Mouse (Mus musculus) kidney, adult 2 months (tissue): ENCODE results near the gene Ube2g1. TPM values are rescaled to one million over a fixed set of nuclear protein-coding genes. Genes with fewer than 3 reads are reported as not detected.

Experiments used
- DNase-seq: peaks from one replicate; pipeline ENCODE4 v3.0.0; 2021
- H3K27ac ChIP-seq: fragments of 200-500 bp; 2 replicates; pipeline ENCODE4 v1.5.1; 2012; ENCODE audit warnings: low read depth, low read length, control low read depth, inconsistent platforms; ENCODE audit not compliant: insufficient read depth
- H3K27me3 ChIP-seq: fragments of 200-500 bp; replicated peaks from 2 replicates; pipeline ENCODE4 v1.6.1; 2012; ENCODE audit warnings: mild to moderate bottlenecking, moderate library complexity, low read length, inconsistent platforms; ENCODE audit not compliant: control insufficient read depth, insufficient read depth
- H3K36me3 ChIP-seq: fragments of 200-500 bp; 2 replicates; pipeline ENCODE4 v1.6.1; 2012; ENCODE audit warnings: mild to moderate bottlenecking, moderate library complexity, low read length, inconsistent platforms; ENCODE audit not compliant: control insufficient read depth, insufficient read depth
- H3K4me1 ChIP-seq: fragments of 200-500 bp; 2 replicates; pipeline ENCODE4 v1.6.1; 2011; ENCODE audit warnings: low read length; ENCODE audit not compliant: control insufficient read depth, insufficient read depth
- H3K4me3 ChIP-seq: fragments of 200-500 bp; 2 replicates; pipeline ENCODE4 v1.5.1; 2011; ENCODE audit warnings: mild to moderate bottlenecking, low read depth, low read length, control low read depth; ENCODE audit not compliant: insufficient read depth
- CTCF ChIP-seq: fragments of 200-500 bp; conservative IDR thresholded peaks from 2 replicates; pipeline ENCODE4 v1.5.1; 2011; ENCODE audit warnings: low read depth, mild to moderate bottlenecking, control low read depth, low read length, moderate library complexity, mixed read lengths; ENCODE audit not compliant: insufficient read depth, insufficient read length
- POLR2A ChIP-seq: fragments of 200-500 bp; IDR thresholded peaks from one replicate; pipeline ENCODE4 v1.6.1; 2011; ENCODE audit warnings: low read depth, low read length, control low read depth
- WGBS: fragments of 180-500 bp; shearing (Covaris S2); methylation state at CpG from one replicate; pipeline ENCODE4 v1.1.7; 2018; 5-methylcytosine and 5-hydroxymethylcytosine counted together
- polyA plus RNA-seq: library from polyadenylated mRNA; depleted of rRNA; stranded (reverse); fragments of >200 nt; gene quantifications from 2 replicates; pipeline ENCODE4 v1.2.3, GENCODE M21; 2012; rRNA removed

Ube2g1 gene
- polyA plus RNA-seq, 1 experiment = 8.9 TPM

- H3K27ac ChIP-seq = no peak overlapping the region
- H3K4me1 ChIP-seq = no peaks in the 10 kb centered on the region
- no peak overlapping the region for H3K4me3 ChIP-seq
- TF ChIP-seq POLR2A = no peak
- TF ChIP-seq CTCF = peak; percentile 25; the same call in 1 of the 2 replicates
- peaks cover 2% of the 10 kb centered on the region; the same call in 1 of the 2 replicates for H3K36me3 ChIP-seq
- no peaks in the 10 kb centered on the region for H3K27me3 ChIP-seq
- peak; percentile 19 for DNase-seq
Measured at GRCm38 (mm10) chr11:72723871-72724270, 116.8 kb downstream of the Ube2g1 start.

GRCm38 (mm10) chr11:72726023-72726422 is 118.9 kb downstream of the Ube2g1 start:
- Histone ChIP-seq H3K4me1 (no peaks in the 10 kb centered on the region), H3K27ac (no peak overlapping the region), H3K27me3 (no peaks in the 10 kb centered on the region), H3K4me3 (no peak overlapping the region), H3K36me3 (peaks cover 10% of the 10 kb centered on the region)
- TF ChIP-seq CTCF (peak; percentile 39), POLR2A (no peak)
- peak; percentile 20 for DNase-seq

GRCm38 (mm10) chr11:72733736-72734135 is 126.7 kb downstream of the Ube2g1 start:
- TF ChIP-seq CTCF (no peak), POLR2A (no peak)
- no peak for DNase-seq
- H3K27me3 ChIP-seq = no peaks in the 10 kb centered on the region
- no peak overlapping the region for H3K4me3 ChIP-seq
- 80% methylated on average over 3 of the region's 3 CpGs for WGBS
- peaks cover 11% of the 10 kb centered on the region for H3K36me3 ChIP-seq
- no peaks in the 10 kb centered on the region for H3K4me1 ChIP-seq
- no peak overlapping the region for H3K27ac ChIP-seq

- no peak overlapping the region for H3K27ac ChIP-seq
- H3K4me1 ChIP-seq = no peaks in the 10 kb centered on the region
- no peaks in the 10 kb centered on the region for H3K27me3 ChIP-seq
- DNase-seq = peak; percentile 34
- no peak overlapping the region for H3K4me3 ChIP-seq
- WGBS = 66% methylated on average over 4 of the region's 4 CpGs
- H3K36me3 ChIP-seq = peaks cover 6% of the 10 kb centered on the region; the same call in 1 of the 2 replicates
- no peak for TF ChIP-seq POLR2A
- no peak for TF ChIP-seq CTCF
Measured at GRCm38 (mm10) chr11:72734840-72735518, 127.9 kb downstream of the Ube2g1 start.

- no peak for TF ChIP-seq CTCF
- no peak for TF ChIP-seq POLR2A
Measured at GRCm38 (mm10) chr11:72735519-72735860, 128.4 kb downstream of the Ube2g1 start.

More at GRCm38 (mm10) chr11:72735519-72735860, 128.4 kb downstream of the Ube2g1 start:
- H3K27ac ChIP-seq = no peak overlapping the region
- WGBS = 88% methylated on average over 2 of the region's 2 CpGs
- H3K4me1 ChIP-seq = no peaks in the 10 kb centered on the region
- H3K4me3 ChIP-seq = no peak overlapping the region
- peaks cover 6% of the 10 kb centered on the region; the same call in 1 of the 2 replicates for H3K36me3 ChIP-seq
- DNase-seq = no peak
- H3K27me3 ChIP-seq = no peaks in the 10 kb centered on the region

Other genes starting within 250 kb of the Ube2g1 start
- gene Tekt1, start 244.8 kb upstream of the Ube2g1 start, polyA plus RNA-seq = 0.13 TPM in 1 of 2 replicates, not detected in the other
- 20.3 and 22.1 TPM in 2 replicates for gene Smtnl2, start 195.6 kb upstream of the Ube2g1 start, polyA plus RNA-seq
- gene Ggt6, start 171.8 kb upstream of the Ube2g1 start, polyA plus RNA-seq = 24.3 and 29.3 TPM in 2 replicates
- gene Mybbp1a, start 165.9 kb upstream of the Ube2g1 start, polyA plus RNA-seq = 27.0 and 28.6 TPM in 2 replicates
- gene Spns2, start 117.4 kb upstream of the Ube2g1 start, polyA plus RNA-seq = 102 TPM in 2 replicates
- gene Spns3, start 56.8 kb upstream of the Ube2g1 start, polyA plus RNA-seq = 8.9 and 9.4 TPM in 2 replicates
- gene Ankfy1, start 82.7 kb downstream of the Ube2g1 start, polyA plus RNA-seq = 25.9 TPM in 2 replicates
- gene Cyb5d2, start 188.9 kb downstream of the Ube2g1 start, polyA plus RNA-seq = 9.9 and 11.5 TPM in 2 replicates
- gene Zzef1, start 188.9 kb downstream of the Ube2g1 start, polyA plus RNA-seq = 21.8 and 22.7 TPM in 2 replicates